Mouse (Mus musculus) forebrain, embryonic 16.5 days (tissue): ENCODE measurements around the gene Exosc8. TPM values are rescaled to one million over a fixed set of nuclear protein-coding genes. Genes with fewer than 3 reads are reported as not detected.
"Not testable (repeated sequence)": the region's sequence is repeated elsewhere in the genome, so short reads cannot be mapped to it uniquely, and the experiment has no call there.

Experiments
- ATAC-seq: fragments of 200-750 bp; cut with Nextera tagmentation; 2 replicates; pipeline ENCODE4 v1.8.0; 2017; ENCODE audit warnings: mild to moderate bottlenecking, moderate library complexity
- H3K27ac ChIP-seq: fragments of 300-500 bp; sonication (generic); 2 replicates; pipeline ENCODE4 v1.5.1; 2014; ENCODE audit warnings: low read length, control low read depth
- H3K27me3 ChIP-seq: fragments of 300-500 bp; sonication (generic); replicated peaks from 2 replicates; pipeline ENCODE4 v1.6.1; 2014; ENCODE audit warnings: low read length; ENCODE audit not compliant: control insufficient read depth, insufficient read depth
- H3K36me3 ChIP-seq: fragments of 300-500 bp; sonication (generic); 2 replicates; pipeline ENCODE4 v1.6.1; 2014; ENCODE audit not compliant: control insufficient read depth, insufficient read depth
- H3K4me1 ChIP-seq: fragments of 300-500 bp; sonication (generic); replicated peaks from 2 replicates; pipeline ENCODE4 v1.6.1; 2014; ENCODE audit warnings: low read length; ENCODE audit not compliant: control insufficient read depth, insufficient read depth
- H3K4me2 ChIP-seq: fragments of 300-500 bp; sonication (generic); 2 replicates; pipeline ENCODE4 v1.6.1; 2014; ENCODE audit warnings: mild to moderate bottlenecking, low read length, control low read depth
- H3K4me3 ChIP-seq: fragments of 300-500 bp; sonication (generic); replicated peaks from 2 replicates; pipeline ENCODE4 v1.5.1; 2014; ENCODE audit warnings: mild to moderate bottlenecking, low read length, control low read depth
- H3K9ac ChIP-seq: fragments of 300-500 bp; sonication (generic); replicated peaks from 2 replicates; pipeline ENCODE4 v1.6.1; 2014; ENCODE audit warnings: low read depth, low read length, control low read depth
- H3K9me3 ChIP-seq: fragments of 300-500 bp; sonication (generic); 2 replicates; pipeline ENCODE4 v1.6.1; 2016; ENCODE audit warnings: low read length; ENCODE audit not compliant: control insufficient read depth
- WGBS: fragments of 180-500 bp; shearing (Covaris S2); extraction: QIAGEN DNeasy Blood & Tissue Kit; methylation state at CpG from one replicate; pipeline ENCODE4 v1.1.7; 2014; 5-methylcytosine and 5-hydroxymethylcytosine counted together
- polyA plus RNA-seq: library from polyadenylated mRNA; unstranded; fragments of >200 nt; fragmentation: Nextera tagmentation; extraction: Ambion mirVana; gene quantifications from 2 replicates; pipeline ENCODE4 v1.2.1, GENCODE M21; 2015

Gene Exosc8
- 83.0 and 94.4 TPM in 2 replicates for polyA plus RNA-seq

DNA sequence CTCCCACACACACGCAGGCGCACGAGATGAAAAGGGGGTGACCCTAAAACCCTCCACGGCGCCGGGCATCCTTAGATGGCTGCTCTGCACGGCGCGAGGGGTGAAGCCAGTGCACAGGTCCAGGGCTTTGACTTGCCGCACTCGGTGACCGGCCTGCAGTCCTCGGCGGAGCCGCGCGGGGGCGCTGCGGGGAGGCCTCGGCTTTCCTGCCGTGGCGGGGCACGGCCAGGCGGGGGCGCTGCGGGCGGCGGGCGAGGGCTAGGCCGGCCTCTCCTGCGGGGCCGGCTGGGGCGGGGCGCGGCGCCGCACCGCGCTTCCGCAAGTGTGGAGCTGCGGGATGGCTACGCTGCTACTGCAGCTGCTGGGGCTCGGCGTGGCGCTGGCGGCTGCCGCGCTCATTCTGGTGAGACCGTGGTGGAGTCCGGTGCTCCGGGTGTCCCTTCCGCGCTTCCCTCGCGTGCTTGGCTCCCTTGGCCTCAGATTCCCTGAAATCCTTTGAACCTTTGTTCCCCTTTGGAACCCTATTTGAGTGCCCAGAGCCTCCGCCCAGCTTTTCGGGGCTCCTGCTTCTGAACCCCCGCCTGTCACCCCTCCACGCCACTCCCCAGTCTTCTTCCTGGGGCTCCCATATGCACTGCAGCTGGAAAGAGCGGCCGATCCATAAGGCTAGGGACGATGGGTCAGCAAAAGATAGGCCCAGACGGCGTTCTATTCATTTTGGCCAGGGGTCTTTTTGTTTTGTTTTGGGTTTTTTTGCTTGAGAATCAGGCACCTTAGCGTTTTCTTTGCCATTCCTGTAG lies at the start of gene Exosc8, which contains the start of gene Alg5:
TSS of gene Exosc8 (minus strand) at position 147 of the 800 bp plus-strand sequence.
TSS of gene Alg5 (plus strand) at position 293 of the 800 bp plus-strand sequence.
- under 1% methylated on average over 55 of the region's 65 CpGs for WGBS
- Histone ChIP-seq H3K27ac (peak within 1 kb of the TSS; percentile 97), H3K36me3 (peaks cover 3% of the 10 kb centered on the region; the same call in 1 of the 2 replicates), H3K9me3 (no peaks in the 10 kb centered on the region), H3K9ac (peak within 1 kb of the TSS; percentile 85), H3K4me3 (peak within 1 kb of the TSS; percentile 87), H3K4me1 (peaks cover 15% of the 10 kb centered on the region), H3K4me2 (peak within 1 kb of the TSS; percentile 88), H3K27me3 (no peaks in the 10 kb centered on the region)
- ATAC-seq: peak; percentile 93

DNA sequence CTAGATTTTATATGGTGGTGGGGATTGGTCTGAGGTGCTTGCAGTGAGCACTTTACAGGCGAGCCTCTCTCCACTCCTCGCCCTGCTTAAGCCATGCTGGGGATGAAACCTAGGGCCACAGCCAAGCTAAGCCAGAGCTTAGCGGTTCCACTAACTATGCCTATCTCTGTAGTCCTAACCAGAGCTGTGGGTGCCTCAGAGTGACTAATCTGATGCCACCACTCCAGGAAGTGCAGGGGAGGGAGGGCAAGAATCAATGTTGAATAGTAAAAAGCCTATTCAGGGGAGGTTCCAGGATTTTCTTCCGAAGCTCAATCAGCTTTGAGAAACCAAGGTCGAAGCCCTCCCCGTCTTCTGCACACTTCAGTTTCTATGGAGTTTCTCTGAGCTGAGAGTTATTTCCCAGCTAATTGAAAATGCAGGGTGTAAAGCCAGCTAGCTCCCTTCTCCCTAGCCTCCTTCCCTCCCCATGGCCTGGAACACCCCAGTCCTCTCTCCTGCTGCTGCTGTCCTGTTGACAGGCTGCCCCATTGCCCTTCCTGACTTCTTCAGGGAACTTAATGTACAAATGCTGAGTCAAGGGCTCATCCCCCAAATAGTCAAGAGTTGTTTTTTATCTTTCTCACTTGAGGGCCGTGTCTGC lies 40.9 kb upstream of the Exosc8 start:
- Histone ChIP-seq H3K9ac (no peak overlapping the region), H3K9me3 (peaks cover 3% of the 10 kb centered on the region; the same call in 1 of the 2 replicates), H3K4me1 (no peaks in the 10 kb centered on the region), H3K27ac (no peak overlapping the region), H3K4me2 (no peak overlapping the region), H3K4me3 (no peak overlapping the region), H3K36me3 (no peaks in the 10 kb centered on the region), H3K27me3 (no peaks in the 10 kb centered on the region)
- 60% methylated on average over 7 of the region's 7 CpGs for WGBS
- no peak for ATAC-seq

DNA sequence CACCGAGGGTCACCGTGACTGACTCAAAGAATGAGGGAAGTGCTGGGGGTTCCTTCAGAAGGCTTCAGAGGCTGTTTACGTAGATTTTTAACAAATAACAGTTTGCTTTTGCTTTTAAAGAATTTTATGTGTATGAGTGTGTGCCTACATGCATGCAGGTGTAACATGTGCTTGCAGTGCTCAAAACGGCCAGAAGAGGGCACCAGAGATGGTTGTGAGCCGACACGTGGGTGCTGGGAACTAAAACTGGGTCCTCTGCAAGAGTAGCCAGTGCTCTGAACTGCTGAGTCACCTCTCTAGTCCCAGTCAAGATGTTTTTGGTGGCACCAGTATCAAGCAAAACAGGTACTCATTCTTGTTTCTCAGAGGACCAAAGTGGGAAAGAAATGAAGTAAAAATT lies 38.4 kb upstream of the Exosc8 start:
- no peaks in the 10 kb centered on the region for H3K36me3 ChIP-seq
- WGBS: 85% methylated on average over 6 of the region's 6 CpGs
- no peak overlapping the region for H3K4me2 ChIP-seq
- H3K4me1 ChIP-seq: no peaks in the 10 kb centered on the region
- H3K9ac ChIP-seq: no peak overlapping the region
- H3K27ac ChIP-seq: no peak overlapping the region
- no peak overlapping the region for H3K4me3 ChIP-seq
- no peak for ATAC-seq
- peaks cover 3% of the 10 kb centered on the region; the same call in 1 of the 2 replicates for H3K9me3 ChIP-seq
- H3K27me3 ChIP-seq: no peaks in the 10 kb centered on the region

DNA sequence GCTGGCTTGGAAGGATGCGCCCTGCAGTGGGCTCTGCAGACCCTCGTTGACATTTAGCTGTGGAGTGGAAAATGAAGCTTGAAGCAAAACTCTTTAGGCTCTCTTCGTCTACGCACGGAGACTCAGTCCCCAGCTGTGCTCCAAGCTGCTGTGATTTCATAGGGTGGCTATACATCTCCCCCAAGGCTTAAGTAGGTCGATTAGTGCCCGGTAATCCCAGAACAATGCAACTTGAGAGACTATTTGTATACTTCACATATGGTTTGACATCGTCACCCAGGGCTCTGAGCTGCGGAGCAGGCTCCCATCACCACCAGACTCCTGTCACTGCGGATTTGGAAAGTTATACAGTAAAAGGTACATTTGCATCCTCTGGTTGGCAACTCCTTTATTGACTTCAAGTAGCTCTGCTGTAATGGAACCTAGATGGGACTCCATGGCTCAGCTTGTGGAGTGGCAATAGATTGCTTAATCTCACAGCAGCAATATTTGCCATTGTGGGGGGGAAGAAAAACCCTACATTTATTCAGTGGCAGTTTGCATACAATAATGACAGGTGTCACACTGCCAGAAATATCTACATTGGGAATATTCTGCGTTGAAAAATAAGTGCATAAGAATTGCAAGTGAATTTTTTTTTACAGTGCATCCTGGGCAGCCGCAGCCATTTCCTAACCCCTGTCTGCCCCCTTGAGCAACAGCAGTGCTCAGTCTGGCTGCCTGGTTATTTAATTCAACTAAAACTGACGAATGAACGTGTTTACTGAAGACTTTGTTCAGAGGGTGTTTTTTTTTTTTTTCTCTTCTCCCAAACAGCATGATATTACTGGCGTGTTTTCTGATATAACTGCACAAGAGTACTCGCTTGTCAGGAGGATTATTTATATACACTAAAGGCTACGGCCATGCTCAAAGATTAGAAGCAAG lies 34.4 kb upstream of the Exosc8 start:
- no peak overlapping the region for H3K4me2 ChIP-seq
- H3K9ac ChIP-seq: no peak overlapping the region
- ATAC-seq: no peak
- no peak overlapping the region for H3K27ac ChIP-seq
- H3K9me3 ChIP-seq: peaks cover 3% of the 10 kb centered on the region; the same call in 1 of the 2 replicates
- no peak overlapping the region for H3K4me3 ChIP-seq
- WGBS: 58% methylated on average over 17 of the region's 17 CpGs
- H3K36me3 ChIP-seq: no peaks in the 10 kb centered on the region
- no peaks in the 10 kb centered on the region for H3K4me1 ChIP-seq
- no peaks in the 10 kb centered on the region for H3K27me3 ChIP-seq

DNA sequence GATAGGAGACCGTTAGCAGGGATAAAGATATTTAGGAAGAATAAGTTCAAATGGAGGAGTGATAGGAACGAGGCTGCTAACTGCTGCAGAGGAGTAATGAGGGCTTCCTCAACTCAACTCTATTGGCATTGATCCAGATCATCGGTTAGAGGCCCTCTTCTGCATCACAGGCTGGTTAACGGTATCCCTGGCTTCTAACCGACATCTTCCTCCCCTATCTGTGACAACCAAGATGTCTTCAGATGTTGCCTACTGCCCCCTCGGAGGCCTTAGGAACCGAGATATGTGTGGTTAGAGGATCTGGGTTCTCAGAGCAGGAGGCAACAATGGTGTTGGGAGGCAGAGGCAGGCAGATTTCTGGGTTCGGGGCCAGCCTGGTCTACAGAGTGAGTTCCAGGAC lies 33.4 kb upstream of the Exosc8 start:
- Histone ChIP-seq H3K9ac (no peak overlapping the region), H3K4me1 (no peaks in the 10 kb centered on the region), H3K27ac (no peak overlapping the region), H3K36me3 (no peaks in the 10 kb centered on the region), H3K4me2 (no peak overlapping the region), H3K4me3 (no peak overlapping the region), H3K9me3 (peaks cover 1% of the 10 kb centered on the region; the same call in 1 of the 2 replicates), H3K27me3 (no peaks in the 10 kb centered on the region)
- WGBS: 91% methylated on average over 8 of the region's 8 CpGs
- no peak for ATAC-seq

DNA sequence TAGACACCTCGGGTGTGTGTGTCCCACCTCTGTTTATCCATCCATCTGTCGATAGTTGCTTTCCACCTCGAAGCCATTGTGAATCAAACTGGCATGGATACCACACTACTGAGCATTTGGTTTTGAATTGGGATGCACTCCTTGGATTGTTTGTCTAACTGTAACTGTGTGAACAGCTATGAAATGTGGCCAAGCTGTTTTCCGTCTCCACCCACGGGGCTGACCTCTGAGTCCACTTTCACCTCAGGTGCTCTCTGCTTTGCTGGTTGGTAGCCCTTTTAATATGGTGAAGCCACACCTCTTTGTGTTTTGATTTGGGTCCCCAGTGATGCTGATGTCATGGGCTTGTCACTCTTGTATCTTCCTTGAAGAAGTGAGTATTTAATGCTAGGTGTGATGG lies 31.6 kb upstream of the Exosc8 start:
- no peak for ATAC-seq
- H3K27ac ChIP-seq: no peak overlapping the region
- H3K27me3 ChIP-seq: no peaks in the 10 kb centered on the region
- H3K4me3 ChIP-seq: no peak overlapping the region
- 92% methylated on average over 5 of the region's 5 CpGs for WGBS
- no peak overlapping the region for H3K9ac ChIP-seq
- no peaks in the 10 kb centered on the region for H3K36me3 ChIP-seq
- H3K4me2 ChIP-seq: no peak overlapping the region
- H3K9me3 ChIP-seq: no peaks in the 10 kb centered on the region
- no peaks in the 10 kb centered on the region for H3K4me1 ChIP-seq

DNA sequence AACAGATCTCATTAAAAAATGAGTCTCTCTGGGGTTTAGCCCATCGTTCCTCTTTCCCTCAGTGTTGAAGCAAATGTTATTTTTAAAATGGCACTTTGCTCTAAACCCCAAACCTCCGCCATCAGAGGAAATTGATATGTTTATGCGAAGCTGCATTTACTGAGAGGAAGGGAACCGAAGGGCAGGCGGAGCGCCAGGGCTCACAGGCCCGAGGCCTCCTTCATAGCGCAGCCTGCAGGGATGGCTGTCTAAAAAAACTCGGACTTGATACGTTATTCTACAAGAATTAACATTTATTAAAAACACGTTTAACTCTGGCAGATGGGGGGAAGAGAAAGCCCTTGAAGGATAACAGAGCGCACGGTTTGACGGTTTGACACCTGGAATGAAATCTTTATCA lies 30.8 kb upstream of the Exosc8 start:
- Histone ChIP-seq H3K9me3 (no peaks in the 10 kb centered on the region), H3K4me2 (no peak overlapping the region), H3K9ac (no peak overlapping the region), H3K4me1 (no peaks in the 10 kb centered on the region), H3K27me3 (no peaks in the 10 kb centered on the region), H3K27ac (no peak overlapping the region), H3K4me3 (no peak overlapping the region), H3K36me3 (no peaks in the 10 kb centered on the region)
- no peak for ATAC-seq
- 84% methylated on average over 14 of the region's 14 CpGs for WGBS

DNA sequence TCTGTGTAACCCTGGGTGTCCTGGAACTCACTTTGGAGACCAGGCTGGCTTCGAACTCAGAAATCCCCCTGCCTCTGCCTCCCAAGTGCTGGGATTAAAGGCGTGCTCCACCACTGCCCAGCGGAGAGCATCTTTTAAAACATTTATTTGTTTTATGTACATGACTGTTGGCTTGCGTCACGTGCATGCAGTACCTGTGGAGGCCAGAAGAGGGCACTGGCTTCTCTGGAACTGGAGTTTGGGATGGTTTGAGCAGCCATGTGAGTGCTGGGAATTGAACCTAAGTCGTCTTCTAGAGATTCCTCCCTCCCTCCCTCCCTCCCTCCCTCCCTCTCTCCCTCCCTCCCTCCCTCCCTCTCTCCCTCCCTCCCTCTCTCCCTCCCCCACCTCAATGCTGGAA lies 30.3 kb upstream of the Exosc8 start:
- WGBS: 88% methylated on average over 6 of the region's 6 CpGs
- not testable (repeated sequence) for H3K9me3 ChIP-seq, H3K4me3 ChIP-seq, H3K36me3 ChIP-seq, H3K27me3 ChIP-seq, H3K4me2 ChIP-seq, H3K4me1 ChIP-seq, H3K27ac ChIP-seq, ATAC-seq, H3K9ac ChIP-seq

DNA sequence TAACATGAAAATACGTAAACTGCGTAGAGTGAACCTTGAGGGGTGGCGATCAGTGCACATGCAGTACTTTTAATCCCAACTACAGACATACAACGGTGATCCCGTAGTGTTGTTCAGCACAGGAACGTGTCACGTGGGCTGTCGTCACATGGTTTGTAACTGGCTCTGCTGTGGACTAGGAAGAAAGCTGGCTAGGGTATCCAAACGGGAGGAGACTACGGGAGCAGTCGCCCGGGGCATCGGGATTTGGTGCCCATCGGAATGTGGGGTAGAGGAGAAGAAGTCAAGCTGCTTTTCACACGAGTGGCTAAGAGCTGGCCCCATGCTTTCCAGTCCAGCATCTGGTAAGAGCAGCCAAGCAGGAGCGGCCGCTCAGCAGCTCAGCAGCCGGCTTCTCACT lies 29.2 kb upstream of the Exosc8 start:
- Histone ChIP-seq H3K27ac (no peak overlapping the region), H3K36me3 (no peaks in the 10 kb centered on the region), H3K4me2 (no peak overlapping the region), H3K27me3 (no peaks in the 10 kb centered on the region), H3K4me1 (no peaks in the 10 kb centered on the region), H3K4me3 (no peak overlapping the region), H3K9me3 (no peaks in the 10 kb centered on the region), H3K9ac (no peak overlapping the region)
- ATAC-seq: peak; percentile 47; the same call in 1 of the 2 replicates
- 83% methylated on average over 18 of the region's 18 CpGs for WGBS
